Mouse (Mus musculus) E14TG2a.4 (cell line): ENCODE data around the gene Evi5.

ENCODE experiments used
- CTCF ChIP-seq: conservative IDR thresholded peaks from 2 replicates; pipeline ENCODE4 v1.5.1; 2014; ENCODE audit warnings: low read length
- POU5F1 ChIP-seq: IDR thresholded peaks from 2 replicates; pipeline ENCODE4 v1.6.1; 2014; ENCODE audit warnings: low read length, borderline replicate concordance

DNA sequence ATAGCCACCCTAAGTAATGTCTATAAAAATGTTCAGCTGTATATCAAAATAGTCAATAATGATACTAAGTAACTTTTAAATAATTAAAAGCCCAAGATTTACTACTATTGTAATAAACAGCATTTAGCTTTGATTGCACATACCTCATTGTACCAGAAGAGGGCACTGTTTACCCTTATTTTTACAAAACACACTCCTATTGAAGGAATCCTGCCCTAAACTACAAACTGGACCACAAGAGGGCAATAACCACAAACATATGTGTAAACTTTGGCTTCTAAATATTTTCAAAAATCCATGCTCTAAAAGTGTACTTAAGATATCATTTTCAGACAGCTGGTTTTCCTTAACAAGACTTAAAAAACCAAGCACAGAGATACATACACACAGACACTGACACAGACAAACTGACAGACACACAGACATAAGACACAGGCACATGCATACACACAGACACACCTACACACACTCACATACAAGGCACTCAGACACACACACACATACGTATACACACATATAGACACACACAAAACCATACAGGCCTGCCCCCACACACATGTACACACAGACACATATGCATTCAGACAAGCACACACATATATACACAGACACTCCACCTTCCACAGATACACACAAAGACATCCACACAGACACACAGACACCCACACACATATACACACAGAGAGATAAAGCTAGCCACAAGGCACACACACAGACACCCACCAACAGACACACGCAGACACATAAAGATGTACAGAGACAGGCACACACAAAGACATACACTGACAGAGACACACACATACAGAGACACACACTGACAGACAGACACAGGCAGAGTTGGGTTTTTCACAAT is 46.7 kb upstream of the Evi5 start:
- TF ChIP-seq CTCF: peak; percentile 87
- TF ChIP-seq POU5F1: no peak
